Mouse (Mus musculus): ENCODE data around the gene Dpep3.

The Dpep3 gene

DNA sequence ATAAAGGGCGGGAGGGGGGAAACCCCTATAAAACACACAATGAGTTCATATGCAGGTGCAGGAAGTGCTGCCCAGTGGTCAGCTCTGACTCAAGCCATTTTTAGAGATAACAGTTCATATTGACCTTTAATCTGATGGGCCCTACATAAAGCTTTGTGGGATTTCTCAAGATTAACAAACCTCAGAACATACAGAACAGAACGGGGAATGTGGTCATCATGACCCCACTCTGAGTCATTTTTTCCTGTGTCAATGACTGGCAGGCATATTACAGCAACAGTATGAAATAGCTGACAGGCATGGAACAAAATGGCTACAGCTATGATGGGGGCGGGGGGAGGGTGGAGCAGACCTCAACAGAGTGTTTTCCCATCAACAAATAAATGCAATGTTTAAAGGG, 27.9 kb upstream of the Dpep3 start:
- Histone ChIP-seq H3K36me3 (ENCODE audit: insufficient read depth, low read length) (peaks cover 19% of the 10 kb centered on the region), H3K4me3 (replicated peaks; ENCODE audit: low read length) (no peak overlapping the region), H3K9me3 (ENCODE audit: low read length) (no peaks in the 10 kb centered on the region), H3K27me3 (ENCODE audit: insufficient read depth, low read length) (no peaks in the 10 kb centered on the region), H3K4me1 (replicated peaks; ENCODE audit: low read depth, low read length) (peaks cover 17% of the 10 kb centered on the region)
- no peak for TF ChIP-seq CTCF (conservative IDR thresholded peaks at IDR 0.05; ENCODE audit: low read length)
- no peak for TF ChIP-seq POU5F1 (IDR thresholded peaks at IDR 0.05; ENCODE audit: borderline replicate concordance, low read length)
- TF ChIP-seq NANOG (IDR thresholded peaks at IDR 0.05; ENCODE audit: borderline replicate concordance, low read length), result no peak

- peak; percentile 32; the same call in 1 of the 2 replicates for TF ChIP-seq CTCF (conservative IDR thresholded peaks at IDR 0.05; ENCODE audit: low read length)
- no peak for TF ChIP-seq POU5F1 (IDR thresholded peaks at IDR 0.05; ENCODE audit: borderline replicate concordance, low read length)
- H3K27me3 ChIP-seq (ENCODE audit: insufficient read depth, low read length), result peaks cover 6% of the 10 kb centered on the region; the same call in 1 of the 2 replicates
- no peak overlapping the region for H3K4me3 ChIP-seq (replicated peaks; ENCODE audit: low read length)
- H3K9me3 ChIP-seq (ENCODE audit: low read length), result no peaks in the 10 kb centered on the region
- H3K36me3 ChIP-seq (ENCODE audit: insufficient read depth, low read length), result peaks cover 19% of the 10 kb centered on the region
- peaks cover 13% of the 10 kb centered on the region for H3K4me1 ChIP-seq (replicated peaks; ENCODE audit: low read depth, low read length)
Measured at GRCm38 (mm10) chr8:106006413-106006812, 27.2 kb upstream of the Dpep3 start.

DNA sequence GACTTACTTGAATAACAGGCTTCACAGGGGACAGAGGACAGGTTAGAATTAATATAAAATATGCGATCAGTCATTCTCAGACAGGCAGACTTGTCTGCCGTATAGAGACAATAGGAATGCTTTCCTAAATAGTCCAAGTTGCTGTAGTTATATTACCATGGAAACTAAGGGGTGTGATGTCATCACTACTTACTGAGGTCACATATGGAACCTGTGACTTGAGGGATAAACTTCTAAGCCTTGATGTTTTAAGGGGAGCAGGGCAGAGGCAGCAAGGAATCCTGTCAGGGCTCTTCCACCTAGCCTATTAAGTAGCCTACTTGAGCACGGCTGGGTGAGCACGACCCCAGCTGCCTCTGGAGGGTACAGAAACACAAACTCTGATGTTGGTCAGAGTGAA, 26.6 kb upstream of the Dpep3 start, which contains the start of gene Dpep2nb:
Gene Dpep2nb (minus strand): TSS at position 101 of the 400 bp plus-strand sequence.
- Histone ChIP-seq H3K36me3 (ENCODE audit: insufficient read depth, low read length) (peaks cover 19% of the 10 kb centered on the region), H3K27me3 (ENCODE audit: insufficient read depth, low read length) (peaks cover 8% of the 10 kb centered on the region), H3K4me3 (replicated peaks; ENCODE audit: low read length) (no peak within 1 kb of the TSS), H3K9me3 (ENCODE audit: low read length) (no peaks in the 10 kb centered on the region), H3K4me1 (replicated peaks; ENCODE audit: low read depth, low read length) (peaks cover 13% of the 10 kb centered on the region)
- TF ChIP-seq NANOG (IDR thresholded peaks at IDR 0.05; ENCODE audit: borderline replicate concordance, low read length), result no peak
- no peak for TF ChIP-seq CTCF (conservative IDR thresholded peaks at IDR 0.05; ENCODE audit: low read length)
- no peak for TF ChIP-seq POU5F1 (IDR thresholded peaks at IDR 0.05; ENCODE audit: borderline replicate concordance, low read length)

- Histone ChIP-seq H3K4me3 (replicated peaks; ENCODE audit: low read length) (no peak overlapping the region), H3K4me1 (replicated peaks; ENCODE audit: low read depth, low read length) (peaks cover 2% of the 10 kb centered on the region), H3K9me3 (ENCODE audit: low read length) (no peaks in the 10 kb centered on the region), H3K36me3 (ENCODE audit: insufficient read depth, low read length) (peaks cover 12% of the 10 kb centered on the region), H3K27me3 (ENCODE audit: insufficient read depth, low read length) (peaks cover 8% of the 10 kb centered on the region)
- TF ChIP-seq POU5F1 (IDR thresholded peaks at IDR 0.05; ENCODE audit: borderline replicate concordance, low read length) (no peak), NANOG (IDR thresholded peaks at IDR 0.05; ENCODE audit: borderline replicate concordance, low read length) (no peak), CTCF (conservative IDR thresholded peaks at IDR 0.05; ENCODE audit: low read length) (no peak)
Measured at GRCm38 (mm10) chr8:106004538-106005207, 25.4 kb upstream of the Dpep3 start.

GRCm38 (mm10) chr8:106001908-106002307, 22.7 kb upstream of the Dpep3 start:
- Histone ChIP-seq H3K9me3 (ENCODE audit: low read length) (no peaks in the 10 kb centered on the region), H3K4me3 (replicated peaks; ENCODE audit: low read length) (no peak overlapping the region), H3K4me1 (replicated peaks; ENCODE audit: low read depth, low read length) (no peaks in the 10 kb centered on the region), H3K27me3 (ENCODE audit: insufficient read depth, low read length) (peaks cover 8% of the 10 kb centered on the region), H3K36me3 (ENCODE audit: insufficient read depth, low read length) (no peaks in the 10 kb centered on the region)
- no peak for TF ChIP-seq CTCF (conservative IDR thresholded peaks at IDR 0.05; ENCODE audit: low read length)
- TF ChIP-seq POU5F1 (IDR thresholded peaks at IDR 0.05; ENCODE audit: borderline replicate concordance, low read length), result no peak
- no peak for TF ChIP-seq NANOG (IDR thresholded peaks at IDR 0.05; ENCODE audit: borderline replicate concordance, low read length)

DNA sequence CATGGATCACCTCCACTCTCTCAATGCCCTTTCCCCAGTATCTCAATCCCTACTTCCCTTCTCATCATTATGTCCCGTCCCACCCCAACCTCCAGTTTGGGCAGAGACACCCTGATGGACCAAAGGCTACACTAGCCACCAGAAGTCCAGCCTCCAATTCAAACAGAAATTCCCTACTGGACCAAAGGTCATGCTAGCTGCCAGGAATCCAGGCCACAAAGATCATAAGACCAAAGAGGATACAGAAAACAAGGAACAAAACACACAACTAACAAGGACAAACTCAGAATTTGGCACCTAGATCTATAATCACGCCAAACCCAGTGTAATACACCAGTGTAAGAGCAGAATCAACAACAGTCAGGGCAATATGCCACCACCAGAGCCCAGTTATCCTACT, 19.7 kb upstream of the Dpep3 start:
- Histone ChIP-seq H3K4me3 (replicated peaks; ENCODE audit: low read length) (no peak overlapping the region), H3K27me3 (ENCODE audit: insufficient read depth, low read length) (peaks cover 18% of the 10 kb centered on the region), H3K4me1 (replicated peaks; ENCODE audit: low read depth, low read length) (peaks cover 9% of the 10 kb centered on the region; the same call in 1 of the 2 replicates), H3K9me3 (ENCODE audit: low read length) (no peaks in the 10 kb centered on the region), H3K36me3 (ENCODE audit: insufficient read depth, low read length) (no peaks in the 10 kb centered on the region)
- TF ChIP-seq CTCF (conservative IDR thresholded peaks at IDR 0.05; ENCODE audit: low read length) (no peak), NANOG (IDR thresholded peaks at IDR 0.05; ENCODE audit: borderline replicate concordance, low read length) (no peak), POU5F1 (IDR thresholded peaks at IDR 0.05; ENCODE audit: borderline replicate concordance, low read length) (no peak)

DNA sequence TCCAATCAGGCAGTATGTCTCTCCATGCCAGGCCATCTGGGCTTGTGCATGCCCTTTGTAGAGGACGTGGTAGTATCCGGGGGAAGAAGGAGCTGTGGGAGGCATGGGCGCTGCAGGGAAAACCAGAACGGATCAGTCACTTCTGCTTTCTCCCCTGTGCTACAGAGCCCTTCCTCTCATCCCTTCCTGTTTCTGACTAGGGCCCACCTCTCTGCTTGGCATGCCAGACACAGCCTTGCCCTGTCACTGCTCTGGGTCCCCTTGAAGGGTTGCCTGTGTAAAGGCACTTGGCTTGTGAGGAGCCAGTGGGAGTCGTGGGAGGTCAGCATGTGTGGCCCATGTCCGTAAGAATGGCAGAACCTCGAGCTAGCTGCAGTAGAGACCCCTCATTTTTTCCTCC, 17.1 kb upstream of the Dpep3 start:
- Histone ChIP-seq H3K36me3 (ENCODE audit: insufficient read depth, low read length) (no peaks in the 10 kb centered on the region), H3K4me3 (replicated peaks; ENCODE audit: low read length) (peak overlapping the region; percentile 17; the same call in 1 of the 2 replicates), H3K9me3 (ENCODE audit: low read length) (no peaks in the 10 kb centered on the region), H3K4me1 (replicated peaks; ENCODE audit: low read depth, low read length) (peaks cover 12% of the 10 kb centered on the region; the same call in 1 of the 2 replicates), H3K27me3 (ENCODE audit: insufficient read depth, low read length) (peaks cover 12% of the 10 kb centered on the region)
- TF ChIP-seq POU5F1 (IDR thresholded peaks at IDR 0.05; ENCODE audit: borderline replicate concordance, low read length), result no peak
- TF ChIP-seq CTCF (conservative IDR thresholded peaks at IDR 0.05; ENCODE audit: low read length), result no peak
- no peak for TF ChIP-seq NANOG (IDR thresholded peaks at IDR 0.05; ENCODE audit: borderline replicate concordance, low read length)

DNA sequence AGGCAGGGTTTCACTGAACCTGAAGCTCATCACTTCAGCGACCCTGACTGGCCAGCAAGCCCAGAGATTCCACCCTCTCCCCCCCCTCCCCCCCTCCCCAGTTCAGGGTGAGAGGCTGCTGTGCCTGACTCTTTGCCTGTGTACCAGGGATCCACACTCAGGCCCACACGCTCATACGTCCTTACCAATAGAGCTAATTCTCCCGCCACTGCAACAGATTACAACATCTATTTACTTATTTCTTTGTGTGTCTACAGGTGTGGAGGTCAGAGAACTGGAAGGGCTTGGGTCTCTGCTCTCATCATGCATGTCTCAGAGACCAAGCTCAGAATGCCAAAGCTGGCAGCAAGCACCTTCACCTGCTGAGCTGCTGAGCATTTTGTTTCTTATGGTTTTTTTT, 14.0 kb upstream of the Dpep3 start:
- H3K36me3 ChIP-seq (ENCODE audit: insufficient read depth, low read length), result no peaks in the 10 kb centered on the region
- TF ChIP-seq POU5F1 (IDR thresholded peaks at IDR 0.05; ENCODE audit: borderline replicate concordance, low read length), result no peak
- TF ChIP-seq NANOG (IDR thresholded peaks at IDR 0.05; ENCODE audit: borderline replicate concordance, low read length), result no peak
- no peak for TF ChIP-seq CTCF (conservative IDR thresholded peaks at IDR 0.05; ENCODE audit: low read length)

DNA sequence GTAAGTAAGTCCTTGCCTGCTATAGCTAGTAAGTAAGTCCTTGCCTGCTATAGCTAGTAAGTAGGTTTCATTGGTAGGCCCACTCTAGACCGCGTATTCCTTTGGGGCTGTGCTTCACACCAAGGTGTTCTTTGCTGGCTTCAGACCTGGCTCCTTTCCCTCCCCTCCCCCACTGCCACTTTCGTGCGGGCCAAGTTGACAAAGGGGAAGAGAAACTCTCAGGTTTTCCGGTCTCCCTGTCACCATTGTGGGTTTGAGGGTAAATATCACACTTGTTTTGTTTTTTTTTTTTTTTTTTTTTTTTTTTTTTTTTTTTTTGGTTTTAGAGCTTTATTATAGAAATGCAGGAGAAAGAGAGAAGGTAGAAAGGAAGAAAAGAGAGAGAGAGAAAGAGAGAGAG, 13.3 kb upstream of the Dpep3 start:
- Histone ChIP-seq H3K4me3 (replicated peaks; ENCODE audit: low read length) (no peak overlapping the region), H3K4me1 (replicated peaks; ENCODE audit: low read depth, low read length) (peaks cover 23% of the 10 kb centered on the region), H3K36me3 (ENCODE audit: insufficient read depth, low read length) (no peaks in the 10 kb centered on the region), H3K27me3 (ENCODE audit: insufficient read depth, low read length) (peaks cover 32% of the 10 kb centered on the region), H3K9me3 (ENCODE audit: low read length) (no peaks in the 10 kb centered on the region)
- TF ChIP-seq NANOG (IDR thresholded peaks at IDR 0.05; ENCODE audit: borderline replicate concordance, low read length) (no peak), POU5F1 (IDR thresholded peaks at IDR 0.05; ENCODE audit: borderline replicate concordance, low read length) (no peak), CTCF (conservative IDR thresholded peaks at IDR 0.05; ENCODE audit: low read length) (no peak)

More for the DNA sequence above, 14.0 kb upstream of the Dpep3 start:
- no peaks in the 10 kb centered on the region for H3K9me3 ChIP-seq (ENCODE audit: low read length)
- H3K4me1 ChIP-seq (replicated peaks; ENCODE audit: low read depth, low read length), result peaks cover 23% of the 10 kb centered on the region
- H3K27me3 ChIP-seq (ENCODE audit: insufficient read depth, low read length), result peaks cover 32% of the 10 kb centered on the region
- no peak overlapping the region for H3K4me3 ChIP-seq (replicated peaks; ENCODE audit: low read length)

Data from E14TG2a.4 (cell line).